Mouse (Mus musculus) heart, embryonic 13.5 days (tissue): ENCODE results near the gene Usp7. TPM values are rescaled to one million over a fixed set of nuclear protein-coding genes. Genes with fewer than 3 reads are reported as not detected.
A peak's percentile ranks its signal among the peaks of the same experiment; 100 is the strongest.

Experiments used
- ATAC-seq: fragments of 200-750 bp; cut with Nextera tagmentation; 2 replicates; pipeline ENCODE4 v1.8.0; 2017; ENCODE audit warnings: moderate TSS enrichment; ENCODE audit not compliant: insufficient number of reproducible peaks, low FRiP score, low TSS enrichment; ENCODE audit errors: extremely low read depth
- H3K27ac ChIP-seq: fragments of 300-500 bp; sonication (generic); replicated peaks from 2 replicates; pipeline ENCODE4 v1.5.1; 2015; ENCODE audit warnings: moderate library complexity, mild to moderate bottlenecking, inconsistent platforms
- H3K27me3 ChIP-seq: fragments of 300-500 bp; sonication (generic); replicated peaks from 2 replicates; pipeline ENCODE4 v1.6.1; 2015; ENCODE audit warnings: mild to moderate bottlenecking, inconsistent platforms
- H3K36me3 ChIP-seq: fragments of 300-500 bp; sonication (generic); 2 replicates; pipeline ENCODE4 v1.6.1; 2015; ENCODE audit warnings: mild to moderate bottlenecking, inconsistent platforms
- H3K4me1 ChIP-seq: fragments of 300-500 bp; sonication (generic); 2 replicates; pipeline ENCODE4 v1.6.1; 2015; ENCODE audit warnings: inconsistent platforms
- H3K4me2 ChIP-seq: fragments of 300-500 bp; sonication (generic); 2 replicates; pipeline ENCODE4 v1.6.1; 2015; ENCODE audit warnings: inconsistent platforms, mild to moderate bottlenecking, moderate library complexity
- H3K4me3 ChIP-seq: fragments of 300-500 bp; sonication (generic); 2 replicates; pipeline ENCODE4 v1.5.1; 2015; ENCODE audit warnings: moderate library complexity, mild to moderate bottlenecking, inconsistent platforms
- H3K9ac ChIP-seq: fragments of 300-500 bp; sonication (generic); 2 replicates; pipeline ENCODE4 v1.6.1; 2015; ENCODE audit warnings: inconsistent platforms, mild to moderate bottlenecking, moderate library complexity
- H3K9me3 ChIP-seq: fragments of 300-500 bp; sonication (generic); 2 replicates; pipeline ENCODE4 v1.6.1; 2016; ENCODE audit warnings: inconsistent platforms
- WGBS: fragments of 180-500 bp; shearing (Covaris S2); methylation state at CpG from one replicate; pipeline ENCODE4 v1.1.7; 2015; ENCODE audit warnings: mixed read lengths; 5-methylcytosine and 5-hydroxymethylcytosine counted together
- polyA plus RNA-seq: library from polyadenylated mRNA; unstranded; fragments of >200 nt; fragmentation: Nextera tagmentation; extraction: Ambion mirVana; gene quantifications from 2 replicates; pipeline ENCODE4 v1.2.1, GENCODE M21; 2015

Gene Usp7
- polyA plus RNA-seq, 1 experiment from 2014 or later = 14.3 TPM

- no peak for ATAC-seq
- WGBS = 79% methylated on average over 10 of the region's 10 CpGs
- H3K9me3 ChIP-seq = no peaks in the 10 kb centered on the region
- no peak overlapping the region for H3K4me2 ChIP-seq
- no peak overlapping the region for H3K4me3 ChIP-seq
- peaks cover 41% of the 10 kb centered on the region for H3K4me1 ChIP-seq
- H3K27ac ChIP-seq = no peak overlapping the region; the same call in 1 of the 2 replicates
- no peaks in the 10 kb centered on the region for H3K27me3 ChIP-seq
- H3K9ac ChIP-seq = no peak overlapping the region
- peaks cover 58% of the 10 kb centered on the region for H3K36me3 ChIP-seq
Measured at GRCm38 (mm10) chr16:8715513-8716080, 76.5 kb downstream of the Usp7 start.

GRCm38 (mm10) chr16:8714851-8715250 is 77.3 kb downstream of the Usp7 start:
- Histone ChIP-seq H3K27me3 (no peaks in the 10 kb centered on the region), H3K4me3 (no peak overlapping the region), H3K27ac (no peak overlapping the region), H3K4me1 (peaks cover 34% of the 10 kb centered on the region), H3K9ac (no peak overlapping the region), H3K4me2 (no peak overlapping the region), H3K36me3 (peaks cover 65% of the 10 kb centered on the region), H3K9me3 (no peaks in the 10 kb centered on the region)
- no peak for ATAC-seq
- WGBS = 92% methylated on average over 5 of the region's 5 CpGs

GRCm38 (mm10) chr16:8711998-8712397 is 80.1 kb downstream of the Usp7 start:
- H3K9me3 ChIP-seq = no peaks in the 10 kb centered on the region
- H3K4me1 ChIP-seq = peaks cover 21% of the 10 kb centered on the region
- no peaks in the 10 kb centered on the region for H3K27me3 ChIP-seq
- 86% methylated on average over 9 of the region's 9 CpGs for WGBS
- no peak overlapping the region for H3K9ac ChIP-seq
- no peak overlapping the region for H3K4me3 ChIP-seq
- H3K27ac ChIP-seq = no peak overlapping the region
- ATAC-seq = no peak
- H3K4me2 ChIP-seq = no peak overlapping the region
- H3K36me3 ChIP-seq = peaks cover 94% of the 10 kb centered on the region

GRCm38 (mm10) chr16:8700586-8700985 is 91.5 kb downstream of the Usp7 start:
- Histone ChIP-seq H3K9me3 (no peaks in the 10 kb centered on the region), H3K9ac (no peak overlapping the region), H3K27ac (no peak overlapping the region), H3K4me2 (no peak overlapping the region), H3K4me1 (no peaks in the 10 kb centered on the region), H3K36me3 (peaks cover 98% of the 10 kb centered on the region), H3K27me3 (no peaks in the 10 kb centered on the region), H3K4me3 (no peak overlapping the region)
- no peak for ATAC-seq
- 77% methylated on average over 3 of the region's 3 CpGs for WGBS

- no peak overlapping the region for H3K4me2 ChIP-seq
- peaks cover 99% of the 10 kb centered on the region for H3K36me3 ChIP-seq
- 85% methylated on average over 8 of the region's 8 CpGs for WGBS
- no peak for ATAC-seq
- no peak overlapping the region for H3K4me3 ChIP-seq
- H3K9me3 ChIP-seq = no peaks in the 10 kb centered on the region
- H3K27ac ChIP-seq = no peak overlapping the region
- no peaks in the 10 kb centered on the region for H3K4me1 ChIP-seq
- H3K9ac ChIP-seq = no peak overlapping the region
- H3K27me3 ChIP-seq = no peaks in the 10 kb centered on the region
Measured at GRCm38 (mm10) chr16:8699556-8699955, 92.6 kb downstream of the Usp7 start.

- ATAC-seq = no peak
- H3K36me3 ChIP-seq = peaks cover 88% of the 10 kb centered on the region
- WGBS = 89% methylated on average over 7 of the region's 7 CpGs
Measured at GRCm38 (mm10) chr16:8691206-8691605, 100.9 kb downstream of the Usp7 start.

GRCm38 (mm10) chr16:8689979-8690656 is 102.0 kb downstream of the Usp7 start:
- Histone ChIP-seq H3K4me1 (peaks cover 15% of the 10 kb centered on the region), H3K36me3 (peaks cover 81% of the 10 kb centered on the region), H3K4me2 (no peak overlapping the region), H3K9ac (no peak overlapping the region), H3K4me3 (no peak overlapping the region), H3K27ac (no peak overlapping the region), H3K9me3 (no peaks in the 10 kb centered on the region), H3K27me3 (no peaks in the 10 kb centered on the region)
- 91% methylated on average over 11 of the region's 11 CpGs for WGBS
- no peak for ATAC-seq

More at GRCm38 (mm10) chr16:8691206-8691605, 100.9 kb downstream of the Usp7 start:
- Histone ChIP-seq H3K27me3 (no peaks in the 10 kb centered on the region), H3K9ac (no peak overlapping the region), H3K9me3 (no peaks in the 10 kb centered on the region), H3K4me3 (no peak overlapping the region), H3K27ac (no peak overlapping the region), H3K4me2 (no peak overlapping the region), H3K4me1 (peaks cover 15% of the 10 kb centered on the region)

- no peak overlapping the region for H3K4me2 ChIP-seq
- peak overlapping the region; percentile 24 for H3K9ac ChIP-seq
- H3K36me3 ChIP-seq = peaks cover 64% of the 10 kb centered on the region
- H3K4me3 ChIP-seq = no peak overlapping the region
- H3K27me3 ChIP-seq = no peaks in the 10 kb centered on the region
- no peak for ATAC-seq
- H3K4me1 ChIP-seq = peaks cover 15% of the 10 kb centered on the region
- H3K9me3 ChIP-seq = no peaks in the 10 kb centered on the region
- peak overlapping the region; percentile 49; the same call in 1 of the 2 replicates for H3K27ac ChIP-seq
Measured at GRCm38 (mm10) chr16:8687559-8688112, 104.5 kb downstream of the Usp7 start.

- Histone ChIP-seq H3K36me3 (peaks cover 57% of the 10 kb centered on the region), H3K27me3 (no peaks in the 10 kb centered on the region), H3K9ac (peak overlapping the region; percentile 24), H3K4me1 (peaks cover 15% of the 10 kb centered on the region), H3K4me2 (peak overlapping the region; percentile 19; the same call in 1 of the 2 replicates), H3K27ac (peak overlapping the region; percentile 49), H3K4me3 (no peak overlapping the region), H3K9me3 (no peaks in the 10 kb centered on the region)
- ATAC-seq = peak; percentile 80
- 46% methylated on average over 11 of the region's 11 CpGs for WGBS
Measured at GRCm38 (mm10) chr16:8686871-8687535, 105.1 kb downstream of the Usp7 start.

- no peak for ATAC-seq
- Histone ChIP-seq H3K4me2 (peak overlapping the region; percentile 19; the same call in 1 of the 2 replicates), H3K9ac (peak overlapping the region; percentile 24), H3K4me3 (no peak overlapping the region), H3K27me3 (no peaks in the 10 kb centered on the region), H3K4me1 (peaks cover 15% of the 10 kb centered on the region), H3K36me3 (peaks cover 50% of the 10 kb centered on the region), H3K9me3 (no peaks in the 10 kb centered on the region), H3K27ac (peak overlapping the region; percentile 49)
- 51% methylated on average over 7 of the region's 7 CpGs for WGBS
Measured at GRCm38 (mm10) chr16:8686121-8686870, 105.8 kb downstream of the Usp7 start.

GRCm38 (mm10) chr16:8685087-8685486 is 107.0 kb downstream of the Usp7 start:
- H3K4me1 ChIP-seq = peaks cover 15% of the 10 kb centered on the region
- no peak for ATAC-seq
- 55% methylated on average over 4 of the region's 4 CpGs for WGBS

More at GRCm38 (mm10) chr16:8685087-8685486, 107.0 kb downstream of the Usp7 start:
- H3K27ac ChIP-seq = no peak overlapping the region
- no peak overlapping the region for H3K4me3 ChIP-seq
- H3K36me3 ChIP-seq = peaks cover 38% of the 10 kb centered on the region
- H3K9ac ChIP-seq = no peak overlapping the region
- no peaks in the 10 kb centered on the region for H3K9me3 ChIP-seq
- H3K4me2 ChIP-seq = no peak overlapping the region
- no peaks in the 10 kb centered on the region for H3K27me3 ChIP-seq
